Mouse (Mus musculus): ENCODE measurements around the gene 1810010D01Rik.

The 1810010D01Rik gene

DNA sequence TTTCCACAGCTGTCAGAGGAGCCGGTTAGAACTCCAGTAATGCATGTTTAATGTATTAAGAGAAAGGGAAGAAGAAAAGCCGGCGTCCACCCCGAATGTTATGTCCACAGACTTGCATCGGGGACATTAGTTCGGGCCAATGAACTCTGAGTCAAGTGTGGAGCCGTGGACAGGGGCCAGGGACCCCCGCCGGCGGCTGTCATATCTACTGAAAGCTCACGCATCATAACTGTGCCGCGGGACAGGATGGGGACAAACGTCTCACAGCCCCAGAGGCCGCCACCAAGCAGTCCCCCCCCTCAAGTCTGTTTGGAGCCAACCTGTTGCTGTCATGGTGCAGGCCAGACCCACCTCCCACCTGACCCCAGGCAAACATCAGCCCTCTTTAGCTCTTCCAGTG, 34.4 kb downstream of the 1810010D01Rik start:
- no peak for DNase-seq

DNA sequence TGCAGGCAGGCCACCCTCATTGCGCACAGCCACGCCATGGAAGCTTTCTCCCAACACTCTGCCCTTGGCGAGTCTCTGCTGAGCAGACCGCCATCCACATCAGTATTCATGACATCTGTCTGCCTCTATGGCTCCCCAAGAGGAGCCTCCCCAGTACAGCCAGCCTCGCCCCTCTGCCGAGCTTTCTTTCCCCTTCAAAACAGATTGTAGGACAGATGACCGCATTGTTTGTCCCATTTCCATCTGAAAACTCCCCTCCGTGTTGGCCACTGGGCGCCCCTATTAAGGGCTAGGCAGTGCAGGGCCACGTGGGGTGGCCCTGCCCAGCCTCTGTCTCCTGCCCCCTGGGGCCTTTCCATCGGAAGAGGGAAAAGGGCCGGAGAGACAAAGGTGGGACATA, 34.8 kb downstream of the 1810010D01Rik start:
- DNase-seq = no peak

DNA sequence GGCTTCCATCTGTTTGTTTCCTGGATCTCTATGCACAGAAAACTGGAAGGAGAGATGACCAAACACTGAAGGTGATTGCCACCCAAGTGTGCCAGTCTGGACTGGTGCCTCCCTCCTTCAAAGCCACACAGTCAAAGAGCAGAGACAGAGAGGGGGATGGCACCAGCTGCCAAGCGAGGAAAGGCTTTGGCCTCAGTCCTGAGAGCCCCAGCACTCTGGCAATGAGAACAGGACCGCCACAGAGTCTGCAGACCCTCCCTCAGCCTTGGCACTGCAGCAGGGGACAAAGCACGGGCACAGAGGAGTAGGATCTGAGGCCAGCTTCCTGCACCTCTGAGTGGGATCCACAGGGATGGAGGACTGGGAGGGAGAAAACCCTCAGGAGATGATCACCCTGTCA, 38.2 kb downstream of the 1810010D01Rik start:
- DNase-seq = no peak

DNA sequence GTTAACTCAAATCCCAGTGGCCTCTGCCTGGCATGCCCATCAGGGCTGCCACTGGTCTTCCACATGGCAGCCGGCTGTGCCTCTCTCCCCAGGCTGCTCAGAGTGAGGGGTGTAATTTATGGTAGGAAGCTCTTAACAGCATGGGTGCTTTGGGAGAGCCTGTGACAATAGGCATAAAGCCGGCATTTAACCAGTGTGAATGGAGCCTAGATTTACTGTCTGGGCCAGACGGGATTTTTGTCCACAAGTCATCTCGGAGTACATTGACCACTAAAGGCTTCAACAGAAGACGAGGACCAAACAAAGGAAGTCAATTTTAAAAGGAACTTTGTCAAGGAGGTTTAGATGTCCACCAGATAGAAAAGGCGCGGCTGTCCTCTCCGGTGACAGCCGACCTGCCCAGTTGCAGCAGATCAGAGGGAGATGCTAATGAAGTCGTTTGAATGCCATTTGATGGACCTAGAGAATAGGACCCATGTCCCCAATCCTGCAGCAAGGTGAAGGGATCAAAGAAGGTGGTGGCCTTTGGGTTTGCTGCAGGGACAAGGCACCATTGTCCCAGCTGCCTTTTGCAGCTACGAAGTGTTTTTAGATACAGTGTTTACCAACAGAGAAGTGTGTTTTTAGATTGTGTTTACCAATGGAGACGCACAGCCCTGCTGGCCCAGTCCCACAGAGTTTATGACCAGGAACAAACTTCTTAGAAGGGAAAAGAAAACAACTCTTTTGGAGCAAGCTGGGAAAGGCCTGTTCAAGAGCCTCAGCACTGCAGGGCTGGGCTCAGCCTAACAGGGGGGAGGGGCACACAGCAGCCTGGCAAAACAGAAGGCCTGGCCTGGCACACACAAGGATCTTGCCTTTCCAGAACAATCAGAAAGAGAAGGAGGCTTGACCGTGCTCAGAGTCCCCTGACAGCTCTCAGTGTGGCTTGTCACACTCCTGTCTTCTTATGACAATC, 48.4 kb downstream of the 1810010D01Rik start:
- peak; percentile 20 for DNase-seq
